Mouse (Mus musculus) heart, adult 9 months (tissue): ENCODE results near the gene Rarg.
A peak's percentile ranks its signal among the peaks of the same experiment; 100 is the strongest.

Experiments
- DNase-seq, 2 experiments: peaks; one replicate each; pipeline ENCODE4 v3.0.0; 2022; ENCODE audit warnings: low spot score in 2 of 2

The Rarg gene

GRCm38 (mm10) chr15:102257202-102258075 is at the start of gene Rarg:
Rarg (minus strand) TSS chr15:102257517.
- DNase-seq: peak in 1 of 2 experiments; percentile 59

GRCm38 (mm10) chr15:102302542-102302941 is 45.2 kb upstream of the Rarg start:
- DNase-seq: no peak

- no peak for DNase-seq
Measured at GRCm38 (mm10) chr15:102296368-102297006, 39.2 kb upstream of the Rarg start.

GRCm38 (mm10) chr15:102295633-102296367 is 38.5 kb upstream of the Rarg start, which contains the start of gene Espl1:
Espl1 (plus strand) TSS chr15:102296266.
- peak; percentile 92 to 95 for DNase-seq

- peak in 1 of 2 experiments; percentile 33 for DNase-seq
Measured at GRCm38 (mm10) chr15:102287395-102287794, 30.1 kb upstream of the Rarg start.

GRCm38 (mm10) chr15:102283648-102284047 is 26.3 kb upstream of the Rarg start:
- DNase-seq: no peak

- DNase-seq: no peak
Measured at GRCm38 (mm10) chr15:102282463-102283292, 25.4 kb upstream of the Rarg start.

- DNase-seq: no peak
Measured at GRCm38 (mm10) chr15:102280623-102281022, 23.3 kb upstream of the Rarg start.

- DNase-seq: no peak
Measured at GRCm38 (mm10) chr15:102279783-102280520, 22.6 kb upstream of the Rarg start.

- DNase-seq: peak; percentile 85 to 88
Measured at GRCm38 (mm10) chr15:102279092-102279782, 21.9 kb upstream of the Rarg start, which contains the start of gene Mfsd5. Mfsd5 (plus strand) TSS chr15:102279454.

- no peak for DNase-seq
Measured at GRCm38 (mm10) chr15:102278726-102279091, 21.4 kb upstream of the Rarg start.

- DNase-seq: no peak
Measured at GRCm38 (mm10) chr15:102273982-102274716, 16.8 kb upstream of the Rarg start.

- DNase-seq: no peak
Measured at GRCm38 (mm10) chr15:102271441-102271840, 14.1 kb upstream of the Rarg start.

GRCm38 (mm10) chr15:102270274-102270960 is 13.1 kb upstream of the Rarg start, which contains the start of gene Gm9918:
Gm9918 (plus strand) TSS chr15:102270563.
- no peak for DNase-seq

GRCm38 (mm10) chr15:102265548-102265947 is 8.2 kb upstream of the Rarg start:
- no peak for DNase-seq

- DNase-seq: no peak
Measured at GRCm38 (mm10) chr15:102263037-102263436, 5.7 kb upstream of the Rarg start.

- no peak for DNase-seq
Measured at GRCm38 (mm10) chr15:102262582-102262981, 5.3 kb upstream of the Rarg start.

- DNase-seq: no peak
Measured at GRCm38 (mm10) chr15:102258581-102259253, 1.4 kb upstream of the Rarg start.
